Mouse (Mus musculus): Measurements from ENCODE around the gene Pomgnt2. TPM values are rescaled to one million over a fixed set of nuclear protein-coding genes. Genes with fewer than 3 reads are reported as not detected.

The Pomgnt2 gene
- total and polyA plus RNA-seq, 3 experiments, result 0.22 TPM; not detected in 2

DNA sequence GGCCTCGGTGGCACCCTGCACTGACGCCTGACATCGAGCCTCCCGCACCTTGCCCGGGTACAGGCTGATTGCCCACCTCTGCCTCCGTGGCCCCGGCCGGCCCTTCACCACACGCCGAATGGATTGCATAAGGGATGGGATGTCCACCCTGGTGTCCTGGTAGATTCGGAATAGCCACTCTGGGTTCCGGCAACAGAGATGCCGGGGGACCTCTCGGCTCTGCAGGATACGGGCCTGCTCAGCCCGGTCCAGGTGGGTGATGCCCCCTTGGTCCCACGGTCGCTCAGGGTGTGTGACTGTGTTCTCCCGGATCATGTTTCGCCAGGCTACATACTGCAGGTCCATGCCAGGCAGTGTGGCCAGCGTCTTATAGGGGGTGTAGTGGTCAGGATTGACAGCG, 14.7 kb downstream of the Pomgnt2 start:
- no peak for DNase-seq (ENCODE audit: low spot score)
- no peak overlapping the region for H3K4me3 ChIP-seq (ENCODE audit: low read depth, low read length)
- ATAC-seq (ENCODE audit: extremely low read depth, insufficient number of reproducible peaks, low FRiP score, poor library complexity, severe bottlenecking), result no peak
- H3K4me1 ChIP-seq (ENCODE audit: insufficient read depth, low read depth, low read length), result no peaks in the 10 kb centered on the region
- TF ChIP-seq POLR2AphosphoS5 (IDR thresholded peaks at IDR 0.05; ENCODE audit: insufficient replicate concordance, low read depth, low read length), result no peak
- TF ChIP-seq TAL1 (conservative IDR thresholded peaks at IDR 0.05; ENCODE audit: low read depth, low read length), result no peak
- TF ChIP-seq GATA1 (IDR thresholded peaks at IDR 0.05; ENCODE audit: borderline replicate concordance, low read length), result no peak
- no peak for TF ChIP-seq GATA2 (IDR thresholded peaks at IDR 0.05; ENCODE audit: borderline replicate concordance, low read depth, low read length)
- TF ChIP-seq CTCF (IDR thresholded peaks at IDR 0.05; ENCODE audit: low read depth, low read length), result no peak
- no peaks in the 10 kb centered on the region for H3K36me3 ChIP-seq (replicated peaks)
- H3K27me3 ChIP-seq (ENCODE audit: insufficient read depth, low read length), result peaks cover 12% of the 10 kb centered on the region
- H3K9me3 ChIP-seq (replicated peaks), result no peaks in the 10 kb centered on the region

DNA sequence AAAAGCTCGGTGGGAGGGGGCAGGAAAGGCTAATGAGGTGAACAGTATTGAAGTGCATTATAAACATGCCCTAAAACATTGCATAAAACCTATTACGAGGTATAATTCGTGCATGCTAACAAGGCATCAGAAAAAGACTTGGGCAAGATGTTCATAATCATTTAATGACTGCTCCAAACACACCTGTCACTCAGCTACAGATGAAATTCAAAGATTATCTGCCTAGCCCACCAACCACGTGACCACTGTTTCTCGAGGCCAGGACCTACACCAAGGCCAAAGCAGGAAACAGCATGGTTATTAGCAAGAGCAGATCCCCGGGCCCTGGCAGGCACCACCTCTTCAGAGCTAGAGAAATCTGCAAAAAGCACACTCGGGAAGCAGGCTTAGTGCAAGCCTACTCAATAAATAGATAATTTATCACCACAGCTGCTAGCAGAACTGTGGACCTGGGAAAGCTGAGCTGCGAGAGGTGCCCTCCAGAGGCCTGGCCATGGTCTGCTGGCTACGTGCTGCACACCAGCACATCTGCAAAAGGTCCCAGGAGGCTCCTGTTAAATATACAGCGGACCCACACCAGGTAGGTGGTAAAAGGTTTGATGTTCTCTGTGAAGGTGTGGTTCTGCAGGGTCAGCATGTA, 15.3 kb downstream of the Pomgnt2 start:
- TF ChIP-seq CTCF (IDR thresholded peaks at IDR 0.05; ENCODE audit: low read depth, low read length) (no peak), POLR2AphosphoS5 (IDR thresholded peaks at IDR 0.05; ENCODE audit: insufficient replicate concordance, low read depth, low read length) (no peak), TAL1 (conservative IDR thresholded peaks at IDR 0.05; ENCODE audit: low read depth, low read length) (no peak), GATA2 (IDR thresholded peaks at IDR 0.05; ENCODE audit: borderline replicate concordance, low read depth, low read length) (no peak), GATA1 (IDR thresholded peaks at IDR 0.05; ENCODE audit: borderline replicate concordance, low read length) (no peak)
- Histone ChIP-seq H3K27me3 (ENCODE audit: insufficient read depth, low read length) (peaks cover 12% of the 10 kb centered on the region), H3K36me3 (replicated peaks) (no peaks in the 10 kb centered on the region), H3K4me3 (ENCODE audit: low read depth, low read length) (no peak overlapping the region), H3K9me3 (replicated peaks) (no peaks in the 10 kb centered on the region), H3K4me1 (ENCODE audit: insufficient read depth, low read depth, low read length) (no peaks in the 10 kb centered on the region)
- no peak for ATAC-seq (ENCODE audit: extremely low read depth, insufficient number of reproducible peaks, low FRiP score, poor library complexity, severe bottlenecking)
- no peak for DNase-seq (ENCODE audit: low spot score)

DNA sequence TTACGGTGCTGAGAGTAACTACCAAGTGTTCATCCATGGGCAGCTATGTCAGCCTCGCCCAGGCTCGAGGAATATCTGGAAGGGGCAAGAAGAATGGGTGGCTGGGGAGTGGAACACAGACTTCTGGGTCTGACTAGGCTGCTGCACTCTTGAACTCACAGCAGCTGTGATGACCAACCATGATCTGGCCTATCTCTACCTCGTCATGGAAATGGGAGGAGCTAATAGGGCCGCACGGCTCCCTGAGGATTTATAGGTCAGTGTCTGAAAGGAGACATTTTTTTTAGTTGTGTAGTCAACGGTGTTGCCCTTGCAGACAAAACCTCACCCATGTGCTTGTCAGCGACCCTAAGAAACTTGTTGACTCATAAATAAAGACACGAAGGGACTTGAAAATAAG, 15.9 kb downstream of the Pomgnt2 start:
- no peak for TF ChIP-seq TAL1 (conservative IDR thresholded peaks at IDR 0.05; ENCODE audit: low read depth, low read length)
- TF ChIP-seq CTCF (IDR thresholded peaks at IDR 0.05; ENCODE audit: low read depth, low read length), result no peak
- no peak for TF ChIP-seq POLR2AphosphoS5 (IDR thresholded peaks at IDR 0.05; ENCODE audit: insufficient replicate concordance, low read depth, low read length)
- no peak for TF ChIP-seq GATA2 (IDR thresholded peaks at IDR 0.05; ENCODE audit: borderline replicate concordance, low read depth, low read length)
- TF ChIP-seq GATA1 (IDR thresholded peaks at IDR 0.05; ENCODE audit: borderline replicate concordance, low read length), result no peak
- H3K27me3 ChIP-seq (ENCODE audit: insufficient read depth, low read length), result peaks cover 17% of the 10 kb centered on the region
- no peaks in the 10 kb centered on the region for H3K36me3 ChIP-seq (replicated peaks)
- DNase-seq (ENCODE audit: low spot score), result no peak
- H3K4me1 ChIP-seq (ENCODE audit: insufficient read depth, low read depth, low read length), result no peaks in the 10 kb centered on the region
- no peak for ATAC-seq (ENCODE audit: extremely low read depth, insufficient number of reproducible peaks, low FRiP score, poor library complexity, severe bottlenecking)
- H3K9me3 ChIP-seq (replicated peaks), result no peaks in the 10 kb centered on the region
- H3K4me3 ChIP-seq (ENCODE audit: low read depth, low read length), result no peak overlapping the region

DNA sequence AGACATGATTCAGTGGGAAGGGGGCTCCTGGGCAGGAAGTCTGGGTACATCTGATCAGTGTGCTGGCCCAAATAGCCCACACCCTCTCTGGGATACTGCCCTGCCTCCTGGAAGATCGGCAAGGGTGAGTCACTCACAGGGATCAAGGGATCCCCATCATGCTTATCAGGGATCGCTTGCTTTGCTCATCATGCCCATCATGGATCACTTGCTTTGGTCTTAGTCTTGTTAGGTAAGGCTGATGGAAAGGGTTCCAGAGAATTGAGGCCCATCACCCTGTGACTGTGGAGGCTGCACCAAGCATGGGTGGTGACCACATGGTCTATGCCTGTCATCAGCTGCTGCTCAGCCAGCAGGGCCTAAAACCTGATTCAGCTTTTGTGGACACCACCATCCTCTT, 21.6 kb downstream of the Pomgnt2 start:
- DNase-seq (ENCODE audit: low spot score) (no peak), ATAC-seq (ENCODE audit: extremely low read depth, insufficient number of reproducible peaks, low FRiP score, poor library complexity, severe bottlenecking) (no peak)
- Histone ChIP-seq H3K9me3 (replicated peaks) (no peaks in the 10 kb centered on the region), H3K4me1 (ENCODE audit: insufficient read depth, low read depth, low read length) (no peaks in the 10 kb centered on the region), H3K4me3 (ENCODE audit: low read depth, low read length) (no peak overlapping the region), H3K36me3 (replicated peaks) (no peaks in the 10 kb centered on the region), H3K27me3 (ENCODE audit: insufficient read depth, low read length) (peaks cover 13% of the 10 kb centered on the region)
- TF ChIP-seq POLR2AphosphoS5 (IDR thresholded peaks at IDR 0.05; ENCODE audit: insufficient replicate concordance, low read depth, low read length) (no peak), GATA1 (IDR thresholded peaks at IDR 0.05; ENCODE audit: borderline replicate concordance, low read length) (no peak), TAL1 (conservative IDR thresholded peaks at IDR 0.05; ENCODE audit: low read depth, low read length) (no peak), CTCF (IDR thresholded peaks at IDR 0.05; ENCODE audit: low read depth, low read length) (no peak), GATA2 (IDR thresholded peaks at IDR 0.05; ENCODE audit: borderline replicate concordance, low read depth, low read length) (no peak)

DNA sequence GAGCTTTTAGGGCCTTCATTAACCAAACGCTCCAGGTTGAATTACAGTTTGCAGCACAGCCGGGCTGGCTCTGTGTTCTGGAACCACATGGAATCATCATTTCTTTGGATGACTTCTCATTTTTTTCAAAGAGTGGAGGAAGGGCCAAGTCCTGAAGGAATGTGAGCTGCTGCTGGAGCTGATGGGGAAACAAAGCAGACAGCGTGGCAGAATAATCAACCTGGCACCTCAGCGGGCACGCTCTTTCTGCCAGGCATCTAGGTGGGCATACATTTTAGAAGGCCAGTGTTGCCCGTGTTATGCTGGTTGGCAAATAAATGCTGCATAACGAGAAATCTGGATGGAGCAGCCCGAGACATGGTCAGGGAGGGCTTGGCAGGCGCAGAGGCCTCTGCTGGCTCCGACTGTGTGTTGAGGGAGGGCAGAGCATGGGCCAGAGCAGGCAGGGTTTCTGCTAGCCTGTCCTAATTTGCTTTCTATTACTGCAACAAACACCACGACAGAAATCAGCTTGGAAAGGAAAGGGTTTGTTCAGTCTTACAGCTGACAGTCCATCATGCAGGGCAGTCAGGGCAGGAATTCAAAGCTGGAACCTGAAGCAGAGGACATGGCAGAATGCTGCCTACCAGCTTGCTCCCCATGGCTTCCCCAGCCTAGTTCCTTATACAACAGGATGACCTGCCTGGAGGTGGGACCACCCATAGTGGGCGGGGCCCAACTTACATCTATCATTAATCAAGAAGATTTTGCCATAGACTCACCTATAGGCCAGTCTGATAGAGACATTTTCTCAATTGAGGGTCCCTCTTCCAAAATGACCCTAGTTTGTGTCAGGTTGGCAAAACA, 22.5 kb downstream of the Pomgnt2 start:
- peaks cover 13% of the 10 kb centered on the region for H3K27me3 ChIP-seq (ENCODE audit: insufficient read depth, low read length)
- no peak for ATAC-seq (ENCODE audit: extremely low read depth, insufficient number of reproducible peaks, low FRiP score, poor library complexity, severe bottlenecking)
- DNase-seq (ENCODE audit: low spot score), result no peak
- TF ChIP-seq GATA1 (IDR thresholded peaks at IDR 0.05; ENCODE audit: borderline replicate concordance, low read length) (no peak), POLR2AphosphoS5 (IDR thresholded peaks at IDR 0.05; ENCODE audit: insufficient replicate concordance, low read depth, low read length) (no peak), TAL1 (conservative IDR thresholded peaks at IDR 0.05; ENCODE audit: low read depth, low read length) (no peak), CTCF (IDR thresholded peaks at IDR 0.05; ENCODE audit: low read depth, low read length) (no peak), GATA2 (IDR thresholded peaks at IDR 0.05; ENCODE audit: borderline replicate concordance, low read depth, low read length) (no peak)
- H3K4me1 ChIP-seq (ENCODE audit: insufficient read depth, low read depth, low read length), result no peaks in the 10 kb centered on the region
- no peak overlapping the region for H3K4me3 ChIP-seq (ENCODE audit: low read depth, low read length)
- no peaks in the 10 kb centered on the region for H3K36me3 ChIP-seq (replicated peaks)
- H3K9me3 ChIP-seq (replicated peaks), result no peaks in the 10 kb centered on the region

DNA sequence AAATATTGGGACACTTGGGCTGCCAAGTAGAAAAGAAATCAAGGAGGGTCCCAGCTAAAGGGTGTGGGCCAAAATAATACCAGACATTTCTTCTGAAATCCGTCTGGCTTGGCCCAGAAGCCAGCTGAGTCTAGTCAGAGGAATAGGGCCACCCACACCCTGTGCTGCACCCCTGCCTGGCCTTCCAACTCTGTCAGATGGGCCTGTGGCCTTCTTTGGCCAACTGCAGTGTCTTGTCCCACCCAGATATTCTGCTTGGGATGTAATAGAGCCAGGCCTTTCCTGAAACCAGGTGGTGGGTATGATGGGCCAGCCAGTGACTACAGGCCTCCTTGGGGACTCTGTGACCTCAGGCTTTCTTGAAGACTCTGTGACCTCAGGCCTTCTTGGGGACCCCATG, 23.7 kb downstream of the Pomgnt2 start:
- H3K9me3 ChIP-seq (replicated peaks), result no peaks in the 10 kb centered on the region
- H3K27me3 ChIP-seq (ENCODE audit: insufficient read depth, low read length), result peaks cover 9% of the 10 kb centered on the region
- no peak for DNase-seq (ENCODE audit: low spot score)
- no peaks in the 10 kb centered on the region for H3K4me1 ChIP-seq (ENCODE audit: insufficient read depth, low read depth, low read length)
- TF ChIP-seq POLR2AphosphoS5 (IDR thresholded peaks at IDR 0.05; ENCODE audit: insufficient replicate concordance, low read depth, low read length), result no peak
- TF ChIP-seq GATA2 (IDR thresholded peaks at IDR 0.05; ENCODE audit: borderline replicate concordance, low read depth, low read length), result no peak
- TF ChIP-seq CTCF (IDR thresholded peaks at IDR 0.05; ENCODE audit: low read depth, low read length), result no peak
- TF ChIP-seq GATA1 (IDR thresholded peaks at IDR 0.05; ENCODE audit: borderline replicate concordance, low read length), result no peak
- no peak for TF ChIP-seq TAL1 (conservative IDR thresholded peaks at IDR 0.05; ENCODE audit: low read depth, low read length)
- ATAC-seq (ENCODE audit: extremely low read depth, insufficient number of reproducible peaks, low FRiP score, poor library complexity, severe bottlenecking), result no peak
- H3K4me3 ChIP-seq (ENCODE audit: low read depth, low read length), result no peak overlapping the region
- H3K36me3 ChIP-seq (replicated peaks), result no peaks in the 10 kb centered on the region

Measured in G1E (cell line).